Mouse (Mus musculus) hindbrain, embryonic 14.5 days (tissue): ENCODE data around the gene Snrpc. TPM values are rescaled to one million over a fixed set of nuclear protein-coding genes. Genes with fewer than 3 reads are reported as not detected.

Experiments used
- ATAC-seq: fragments of 200-750 bp; cut with Nextera tagmentation; 2 replicates; pipeline ENCODE4 v1.8.0; 2017; ENCODE audit warnings: moderate number of reproducible peaks, mild to moderate bottlenecking, moderate TSS enrichment, moderate library complexity; ENCODE audit not compliant: low FRiP score
- DNase-seq: peaks from one replicate; pipeline ENCODE4 v3.0.0-alpha.2; 2015; ENCODE audit warnings: low spot score
- H3K27ac ChIP-seq: fragments of 300-500 bp; sonication (generic); 2 replicates; pipeline ENCODE4 v1.5.1; 2014; ENCODE audit warnings: mild to moderate bottlenecking, moderate library complexity
- H3K27me3 ChIP-seq: fragments of 300-500 bp; sonication (generic); 2 replicates; pipeline ENCODE4 v1.6.1; 2014; ENCODE audit warnings: mild to moderate bottlenecking, low read length, mixed read lengths; ENCODE audit not compliant: control insufficient read depth, insufficient read depth
- H3K36me3 ChIP-seq: fragments of 300-500 bp; sonication (generic); replicated peaks from 2 replicates; pipeline ENCODE4 v1.6.1; 2014; ENCODE audit not compliant: control insufficient read depth, insufficient read depth
- H3K4me1 ChIP-seq: fragments of 300-500 bp; sonication (generic); replicated peaks from 2 replicates; pipeline ENCODE4 v1.6.1; 2014; ENCODE audit warnings: antibody characterized with exemption, low read length, mixed read lengths; ENCODE audit not compliant: control insufficient read depth, insufficient read depth
- H3K4me2 ChIP-seq: fragments of 300-500 bp; sonication (generic); replicated peaks from 2 replicates; pipeline ENCODE4 v1.6.1; 2014; ENCODE audit warnings: mild to moderate bottlenecking, moderate library complexity
- H3K4me3 ChIP-seq: fragments of 300-500 bp; sonication (generic); replicated peaks from 2 replicates; pipeline ENCODE4 v1.5.1; 2014; ENCODE audit warnings: mild to moderate bottlenecking, low read length
- H3K9ac ChIP-seq: fragments of 300-500 bp; sonication (generic); 2 replicates; pipeline ENCODE4 v1.6.1; 2014
- H3K9me3 ChIP-seq: fragments of 300-500 bp; sonication (generic); 2 replicates; pipeline ENCODE4 v1.6.1; 2016; ENCODE audit warnings: low read length; ENCODE audit not compliant: control insufficient read depth
- WGBS: fragments of 180-500 bp; shearing (Covaris S2); extraction: QIAGEN DNeasy Blood & Tissue Kit; methylation state at CpG from one replicate; pipeline ENCODE4 v1.1.7; 2014; 5-methylcytosine and 5-hydroxymethylcytosine counted together
- polyA plus RNA-seq: library from polyadenylated mRNA; unstranded; fragments of >200 nt; fragmentation: Nextera tagmentation; extraction: Ambion mirVana; gene quantifications from 2 replicates; pipeline ENCODE4 v1.2.1, GENCODE M21; 2014

Gene Snrpc
- polyA plus RNA-seq, 1 experiment from 2014 or later: 223 TPM

DNA sequence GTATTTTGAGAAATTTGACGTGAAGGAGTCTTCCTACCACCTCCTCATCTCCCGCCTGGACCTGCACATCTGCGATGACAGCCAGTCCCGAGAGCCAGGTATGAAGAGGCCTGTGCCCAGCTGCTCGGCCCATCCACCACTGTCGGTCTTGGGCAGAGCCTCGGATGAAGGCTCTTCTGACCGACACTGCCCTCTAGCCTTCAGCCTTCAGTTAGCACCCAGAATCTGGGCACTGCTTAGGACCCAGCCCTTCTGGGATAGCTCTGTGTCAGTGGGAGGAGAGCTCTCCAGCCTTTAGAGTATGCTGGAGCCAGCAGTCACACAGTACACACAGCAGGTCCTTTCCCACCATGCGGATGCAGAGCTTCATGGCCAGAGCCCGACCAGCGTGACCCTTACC is 43.6 kb downstream of the Snrpc start:
- DNase-seq (no peak), ATAC-seq (no peak)
- no peak overlapping the region for H3K27ac ChIP-seq
- H3K4me2 ChIP-seq: no peak overlapping the region
- H3K36me3 ChIP-seq: peaks cover 74% of the 10 kb centered on the region
- no peaks in the 10 kb centered on the region for H3K27me3 ChIP-seq
- H3K4me3 ChIP-seq: no peak overlapping the region
- 70% methylated on average over 11 of the region's 11 CpGs for WGBS
- no peaks in the 10 kb centered on the region for H3K9me3 ChIP-seq
- no peak overlapping the region for H3K9ac ChIP-seq
- no peaks in the 10 kb centered on the region for H3K4me1 ChIP-seq

GRCm38 (mm10) chr17:27883129-27883528 is 45.2 kb downstream of the Snrpc start:
- DNase-seq (no peak), ATAC-seq (no peak)
- Histone ChIP-seq H3K4me3 (no peak overlapping the region), H3K4me1 (no peaks in the 10 kb centered on the region), H3K27me3 (no peaks in the 10 kb centered on the region), H3K4me2 (no peak overlapping the region), H3K9ac (no peak overlapping the region), H3K9me3 (no peaks in the 10 kb centered on the region), H3K27ac (no peak overlapping the region), H3K36me3 (peaks cover 83% of the 10 kb centered on the region)
- WGBS: 93% methylated on average over 8 of the region's 8 CpGs

GRCm38 (mm10) chr17:27883994-27884393 is 46.0 kb downstream of the Snrpc start:
- WGBS: 94% methylated on average over 6 of the region's 6 CpGs
- H3K4me1 ChIP-seq: no peaks in the 10 kb centered on the region
- peaks cover 86% of the 10 kb centered on the region for H3K36me3 ChIP-seq
- H3K4me2 ChIP-seq: no peak overlapping the region
- H3K27ac ChIP-seq: no peak overlapping the region
- no peak for DNase-seq
- ATAC-seq: no peak
- H3K4me3 ChIP-seq: no peak overlapping the region
- H3K27me3 ChIP-seq: no peaks in the 10 kb centered on the region
- H3K9ac ChIP-seq: no peak overlapping the region
- no peaks in the 10 kb centered on the region for H3K9me3 ChIP-seq

DNA sequence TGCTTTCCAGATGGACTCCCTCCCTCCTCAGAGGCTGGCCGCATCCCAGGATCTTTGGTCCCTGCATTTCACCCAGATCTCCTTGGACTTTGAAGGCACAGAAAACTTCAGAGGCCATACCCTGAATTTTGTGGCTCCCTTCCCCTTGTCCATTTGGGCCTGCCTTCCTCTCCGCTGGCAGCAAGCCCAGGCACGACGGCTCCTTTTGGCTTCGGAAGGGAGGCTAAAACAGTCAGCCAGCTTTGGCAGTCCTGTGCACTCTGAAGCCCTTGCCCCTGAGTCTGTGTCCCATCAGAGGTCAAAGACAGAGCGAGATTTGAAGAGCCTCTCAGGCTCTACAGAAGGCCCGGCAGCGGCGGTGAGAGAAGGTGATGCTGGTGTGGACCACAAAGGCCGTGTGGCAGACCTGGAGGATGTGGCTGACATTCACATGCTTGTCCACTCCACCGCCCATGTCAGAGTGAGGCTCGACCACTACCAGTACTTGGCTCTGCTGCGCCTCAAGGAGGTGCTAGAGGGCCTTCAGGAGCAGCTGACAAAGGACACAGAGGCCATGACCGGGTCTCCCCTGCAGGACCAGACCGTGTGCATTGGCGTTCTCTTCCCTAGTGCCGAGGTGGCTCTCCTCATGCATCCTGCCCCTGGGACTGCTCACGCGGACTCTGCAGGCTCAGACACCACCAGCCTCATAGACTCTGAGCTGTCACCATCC is 48.7 kb downstream of the Snrpc start:
- Histone ChIP-seq H3K9ac (no peak overlapping the region), H3K4me1 (no peaks in the 10 kb centered on the region), H3K4me2 (no peak overlapping the region), H3K27ac (no peak overlapping the region), H3K9me3 (no peaks in the 10 kb centered on the region), H3K4me3 (no peak overlapping the region), H3K27me3 (no peaks in the 10 kb centered on the region), H3K36me3 (peaks cover 85% of the 10 kb centered on the region)
- DNase-seq: no peak
- no peak for ATAC-seq
- WGBS: 83% methylated on average over 19 of the region's 19 CpGs

Other genes with a start within 250 kb of the Snrpc start
- 107 and 115 TPM in 2 replicates for gene Nudt3, start 214.7 kb upstream of the Snrpc start, polyA plus RNA-seq
- gene RPS10-NUDT3, start 202.9 kb upstream of the Snrpc start, polyA plus RNA-seq: not detected in 2 replicates
- gene Rps10, start 201.5 kb upstream of the Snrpc start, polyA plus RNA-seq: 489 and 624 TPM in 2 replicates
- 44.5 and 51.7 TPM in 2 replicates for gene Pacsin1, start 182.6 kb upstream of the Snrpc start, polyA plus RNA-seq
- 0.26 and 0.94 TPM in 2 replicates for gene Spdef, start 109.2 kb upstream of the Snrpc start, polyA plus RNA-seq
- gene D17Wsu92e, start 17.5 kb upstream of the Snrpc start, polyA plus RNA-seq: 11.1 and 12.2 TPM in 2 replicates
- gene Uhrf1bp1, start 18.3 kb downstream of the Snrpc start, polyA plus RNA-seq: 8.2 and 8.9 TPM in 2 replicates
- gene Anks1, start 71.2 kb downstream of the Snrpc start, polyA plus RNA-seq: 62.3 and 69.0 TPM in 2 replicates
- gene Taf11, start 71.7 kb downstream of the Snrpc start, polyA plus RNA-seq: 47.4 and 51.8 TPM in 2 replicates
- gene Tcp11, start 242.5 kb downstream of the Snrpc start, polyA plus RNA-seq: 0.94 and 1.6 TPM in 2 replicates